Mouse (Mus musculus) erythroblast, embryonic 14.5 days (primary cell): ENCODE data around the gene Rras2.

Experiments
- GATA1 ChIP-seq: IDR thresholded peaks from 2 replicates; pipeline ENCODE4 v1.6.1; 2012; ENCODE audit warnings: low read length, inconsistent platforms, mixed read lengths
- TAL1 ChIP-seq: IDR thresholded peaks from 3 replicates; pipeline ENCODE4 v1.6.1; 2012; ENCODE audit warnings: low read length, inconsistent platforms, mixed read lengths

DNA sequence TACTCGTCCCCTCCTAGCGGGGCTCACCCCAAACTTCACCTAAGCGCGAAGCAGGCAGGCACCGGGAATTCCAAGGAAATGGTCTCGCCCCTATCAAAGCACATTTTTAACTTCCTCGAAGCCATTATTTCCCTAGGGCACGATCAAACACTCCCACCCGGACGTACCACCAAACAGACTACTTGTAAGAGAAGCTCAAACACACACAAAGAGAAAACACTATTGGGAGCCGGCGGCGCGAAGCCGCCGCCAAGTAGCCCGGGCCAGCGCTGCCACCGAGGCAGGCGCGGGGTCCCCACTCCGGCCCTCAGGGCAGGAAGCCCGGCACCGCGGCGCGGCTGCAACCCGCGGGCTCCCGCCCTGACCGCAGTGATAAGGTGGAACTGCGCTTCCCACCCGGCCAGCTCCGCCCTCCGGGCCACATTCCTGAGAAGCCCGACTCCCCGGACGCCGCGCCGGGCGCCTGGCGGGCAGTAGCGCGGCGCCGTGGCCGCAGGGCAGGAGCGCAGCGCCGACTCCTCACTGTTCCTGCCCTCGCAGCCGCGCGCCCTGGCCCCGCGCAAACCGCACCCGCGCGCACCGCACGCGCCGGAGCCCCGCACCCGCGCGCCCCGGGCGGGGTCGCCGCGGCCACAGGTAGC is 750 bp downstream of the Rras2 start:
- TF ChIP-seq GATA1 (no peak), TAL1 (no peak)
